Mouse (Mus musculus) subcutaneous adipose tissue, adult 2 months (tissue): ENCODE data around the gene Lztr1. TPM values are rescaled to one million over a fixed set of nuclear protein-coding genes. Genes with fewer than 3 reads are reported as not detected.

Experiments
- polyA plus RNA-seq: library from polyadenylated mRNA; depleted of rRNA; stranded (reverse); fragments of >200 nt; gene quantifications from 2 replicates; pipeline ENCODE4 v1.2.3, GENCODE M21; 2012; ENCODE audit warnings: low replicate concordance; rRNA removed

Gene Lztr1
- 255 and 288 TPM in 2 replicates for polyA plus RNA-seq

DNA sequence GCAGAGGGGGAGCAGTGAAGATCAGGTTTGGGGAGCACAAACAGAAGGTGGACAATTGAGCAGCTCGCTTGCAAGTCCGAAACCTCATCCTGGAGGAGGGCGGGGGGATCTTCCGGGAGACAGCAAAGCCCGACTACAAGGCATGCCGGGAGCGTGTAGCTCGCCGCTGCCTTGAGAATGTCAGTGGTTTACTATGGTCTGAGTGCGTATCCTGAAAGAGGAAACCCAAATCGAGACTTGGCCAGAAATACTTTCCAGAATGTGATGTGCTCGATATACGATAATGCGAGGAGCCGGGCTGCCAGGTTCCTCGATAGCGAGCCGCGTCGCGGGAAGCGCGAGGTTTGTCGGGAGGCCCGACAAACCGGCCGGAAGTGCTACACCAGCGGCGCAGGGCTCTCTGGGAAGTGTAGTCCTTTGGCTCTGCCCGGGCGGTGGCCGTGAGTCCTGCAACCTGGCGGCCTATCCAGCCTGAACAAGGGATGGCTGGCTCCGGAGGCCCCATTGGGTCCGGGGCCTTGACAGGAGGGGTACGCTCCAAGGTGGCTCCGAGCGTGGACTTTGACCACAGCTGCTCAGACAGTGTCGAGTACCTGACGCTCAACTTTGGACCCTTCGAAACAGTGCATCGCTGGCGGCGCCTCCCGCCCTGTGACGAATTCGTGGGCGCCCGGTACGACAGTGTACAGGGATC is at the start of gene Lztr1:
TSS of gene Lztr1 (plus strand) at position 143 of the 694 bp plus-strand sequence.

DNA sequence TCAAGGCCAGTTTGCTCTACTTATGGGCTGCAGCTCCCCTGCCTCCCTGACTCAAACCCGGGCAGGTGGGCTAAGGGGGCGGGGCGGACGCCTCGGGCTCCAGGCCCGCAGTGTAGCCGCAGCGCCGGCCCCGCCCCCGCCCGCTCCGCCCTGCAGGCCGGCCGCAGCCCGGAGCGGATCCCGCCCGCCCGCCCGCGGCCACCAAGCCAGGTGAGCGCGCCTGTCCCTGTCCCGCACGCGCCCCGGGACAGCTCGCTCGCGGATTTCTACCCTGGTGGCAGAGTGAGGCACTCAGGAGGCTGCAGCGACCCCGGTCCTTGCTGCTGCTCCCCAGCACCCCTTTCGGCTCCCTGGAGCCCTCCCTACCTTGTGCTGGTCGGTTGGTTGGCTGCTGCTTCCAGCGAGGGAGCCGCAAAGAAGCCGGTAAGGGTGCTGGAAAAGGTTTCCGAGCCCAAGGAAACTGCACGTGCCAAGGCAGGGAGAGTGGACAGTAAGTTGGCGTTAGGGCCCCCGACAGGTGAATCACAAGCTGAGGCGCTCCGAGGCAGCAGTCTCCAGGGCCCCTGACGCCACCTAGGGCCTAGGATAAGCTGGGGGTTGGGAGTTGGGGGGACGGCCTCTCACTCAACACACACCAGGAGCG is 18.9 kb upstream of the Lztr1 start, which contains the start of gene Aifm3:
TSS of gene Aifm3 (plus strand) at position 143 of the 643 bp plus-strand sequence.

DNA sequence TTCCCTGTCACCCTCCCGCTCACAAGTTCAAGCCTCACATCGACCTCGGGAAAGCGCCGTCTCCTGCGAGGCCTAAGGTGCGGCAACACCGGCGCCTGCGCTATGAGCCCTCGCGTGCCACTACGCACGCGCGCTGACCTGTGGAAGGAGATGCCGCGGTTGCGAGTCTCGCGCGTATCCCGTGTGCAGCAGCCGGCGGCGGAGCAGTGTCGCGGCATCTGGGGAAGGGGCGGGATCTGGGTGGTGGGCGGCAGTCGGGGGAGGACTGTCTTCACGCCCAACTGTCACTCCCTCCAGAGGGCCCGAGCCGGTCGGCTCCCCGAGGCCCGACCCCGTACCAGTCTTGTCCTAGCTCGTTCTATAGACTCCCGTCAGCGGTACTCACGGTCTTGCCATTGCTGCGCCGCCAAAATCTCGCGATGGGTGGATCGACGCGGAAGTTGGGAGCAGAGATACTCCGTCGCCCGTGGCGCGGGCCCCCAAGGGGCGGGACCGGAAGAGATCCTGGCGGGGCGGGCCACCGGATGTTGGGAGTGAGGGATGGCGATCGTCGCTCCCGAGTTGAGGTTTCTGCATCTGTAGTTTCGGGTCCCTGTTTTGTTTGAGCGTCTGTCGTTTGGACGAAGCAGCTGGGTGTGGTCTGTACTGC is 22.3 kb downstream of the Lztr1 start, which contains the start of gene Thap7:
TSS of gene Thap7 (minus strand) at position 497 of the 649 bp plus-strand sequence.

GRCm38 (mm10) chr16:17561128-17561750 is 52.8 kb downstream of the Lztr1 start, which contains the start of gene Lrrc74b:
TSS of gene Lrrc74b (minus strand) at chr16:17561247.

GRCm38 (mm10) chr16:17561751-17562208 is 53.3 kb downstream of the Lztr1 start, which contains the start of gene P2rx6:
TSS of gene P2rx6 (plus strand) at chr16:17561885.

Other genes starting within 250 kb of the Lztr1 start
- gene Tmem191c, start 232.6 kb upstream of the Lztr1 start, polyA plus RNA-seq = 4.8 and 9.6 TPM in 2 replicates
- 0.24 and 0.80 TPM in 2 replicates for gene Serpind1, start 177.3 kb upstream of the Lztr1 start, polyA plus RNA-seq
- 8.2 and 8.6 TPM in 2 replicates for gene Snap29, start 102.7 kb upstream of the Lztr1 start, polyA plus RNA-seq
- gene Pi4ka, start 102.4 kb upstream of the Lztr1 start, polyA plus RNA-seq = 80.1 and 84.9 TPM in 2 replicates
- gene Crkl, start 56.7 kb upstream of the Lztr1 start, polyA plus RNA-seq = 28.3 and 53.1 TPM in 2 replicates
- 0.24 and 0.90 TPM in 2 replicates for gene Aifm3, start 19.1 kb upstream of the Lztr1 start, polyA plus RNA-seq
- gene Thap7, start 22.4 kb downstream of the Lztr1 start, polyA plus RNA-seq = 58.8 and 101 TPM in 2 replicates
- 0.33 and 4.0 TPM in 2 replicates for gene Lrrc74b, start 52.6 kb downstream of the Lztr1 start, polyA plus RNA-seq
- 9.4 and 30.5 TPM in 2 replicates for gene P2rx6, start 53.2 kb downstream of the Lztr1 start, polyA plus RNA-seq
- gene Slc7a4, start 74.5 kb downstream of the Lztr1 start, polyA plus RNA-seq = 2.4 and 19.4 TPM in 2 replicates
- 61.2 and 90.0 TPM in 2 replicates for gene Smpd4, start 110.7 kb downstream of the Lztr1 start, polyA plus RNA-seq
- gene Ccdc74a, start 137.8 kb downstream of the Lztr1 start, polyA plus RNA-seq = 1.4 and 3.2 TPM in 2 replicates
- gene Med15, start 224.2 kb downstream of the Lztr1 start, polyA plus RNA-seq = 78.1 and 93.2 TPM in 2 replicates